Mouse (Mus musculus) hindbrain, embryonic 16.5 days (tissue): ENCODE results near the gene Iqgap1. TPM values are rescaled to one million over a fixed set of nuclear protein-coding genes. Genes with fewer than 3 reads are reported as not detected.

Experiments
- ATAC-seq: fragments of 200-750 bp; cut with Nextera tagmentation; 2 replicates; pipeline ENCODE4 v1.8.0; 2017; ENCODE audit warnings: moderate TSS enrichment, moderate library complexity
- H3K27ac ChIP-seq: fragments of 300-500 bp; sonication (generic); 2 replicates; pipeline ENCODE4 v1.5.1; 2014; ENCODE audit warnings: low read depth, mild to moderate bottlenecking, control low read depth, low read length, moderate library complexity
- H3K27me3 ChIP-seq: fragments of 300-500 bp; sonication (generic); replicated peaks from 2 replicates; pipeline ENCODE4 v1.6.1; 2014; ENCODE audit warnings: low read length; ENCODE audit not compliant: control insufficient read depth, insufficient read depth
- H3K36me3 ChIP-seq: fragments of 300-500 bp; sonication (generic); 2 replicates; pipeline ENCODE4 v1.6.1; 2014; ENCODE audit warnings: mild to moderate bottlenecking, low read length, moderate library complexity, mixed read lengths; ENCODE audit not compliant: control insufficient read depth, insufficient read depth
- H3K4me1 ChIP-seq: fragments of 300-500 bp; sonication (generic); 2 replicates; pipeline ENCODE4 v1.6.1; 2014; ENCODE audit warnings: low read depth, low read length; ENCODE audit not compliant: control insufficient read depth, insufficient read depth
- H3K4me2 ChIP-seq: fragments of 300-500 bp; sonication (generic); 2 replicates; pipeline ENCODE4 v1.6.1; 2014; ENCODE audit warnings: mild to moderate bottlenecking, low read length, control low read depth, moderate library complexity
- H3K4me3 ChIP-seq: fragments of 300-500 bp; sonication (generic); 2 replicates; pipeline ENCODE4 v1.5.1; 2014; ENCODE audit warnings: mild to moderate bottlenecking, low read length, control low read depth, moderate library complexity
- H3K9ac ChIP-seq: fragments of 300-500 bp; sonication (generic); 2 replicates; pipeline ENCODE4 v1.6.1; 2014; ENCODE audit warnings: low read depth, mild to moderate bottlenecking, control low read depth, low read length, moderate library complexity
- H3K9me3 ChIP-seq: fragments of 300-500 bp; sonication (generic); 2 replicates; pipeline ENCODE4 v1.6.1; 2014; ENCODE audit warnings: mild to moderate bottlenecking, low read length, moderate library complexity; ENCODE audit not compliant: control insufficient read depth
- WGBS: fragments of 180-500 bp; shearing (Covaris S2); extraction: QIAGEN DNeasy Blood & Tissue Kit; methylation state at CpG from one replicate; pipeline ENCODE4 v1.1.7; 2014; 5-methylcytosine and 5-hydroxymethylcytosine counted together
- polyA plus RNA-seq: library from polyadenylated mRNA; unstranded; fragments of >200 nt; fragmentation: Nextera tagmentation; extraction: Ambion mirVana; gene quantifications from 2 replicates; pipeline ENCODE4 v1.2.1, GENCODE M21; 2015

Iqgap1 gene
- polyA plus RNA-seq, 1 experiment from 2014 or later = 19.2 TPM

DNA sequence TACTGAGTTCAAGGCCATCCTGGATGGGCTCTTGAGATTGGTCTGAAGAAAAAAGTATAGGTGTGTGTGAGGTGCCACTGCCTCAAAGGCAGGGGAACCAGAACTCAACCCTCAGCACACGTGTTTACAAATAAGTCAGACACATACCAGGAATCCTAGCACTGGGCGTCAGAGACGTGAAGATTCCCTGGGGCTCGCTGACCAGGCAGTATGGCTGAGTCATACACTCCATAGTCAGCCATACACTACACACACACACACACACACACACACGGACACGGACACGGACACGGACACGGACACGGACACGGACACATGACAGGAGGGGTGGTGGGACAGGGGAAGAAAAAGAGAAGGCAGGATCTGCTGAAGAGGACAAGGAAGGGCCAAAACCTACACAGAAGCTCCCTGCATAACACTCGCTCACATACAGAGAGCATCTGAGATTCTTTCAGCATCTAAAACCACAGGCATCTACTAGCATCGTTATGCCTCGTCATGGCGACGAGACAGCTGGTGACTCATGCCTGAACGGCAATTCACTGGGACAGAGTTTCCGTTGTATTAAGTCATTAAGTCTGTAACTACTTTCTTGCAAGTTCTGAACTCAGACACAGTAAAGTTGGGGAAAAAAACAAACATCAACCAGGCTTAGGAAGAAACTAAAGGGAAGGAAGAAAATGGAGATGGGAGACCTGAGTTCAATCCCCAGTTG, 2.5 kb upstream of the Iqgap1 start:
- Histone ChIP-seq H3K27me3 (no peaks in the 10 kb centered on the region), H3K4me3 (no peak overlapping the region), H3K36me3 (no peaks in the 10 kb centered on the region), H3K4me1 (peaks cover 2% of the 10 kb centered on the region; the same call in 1 of the 2 replicates), H3K27ac (no peak overlapping the region), H3K4me2 (no peak overlapping the region), H3K9ac (no peak overlapping the region), H3K9me3 (no peaks in the 10 kb centered on the region)
- WGBS = 69% methylated on average over 18 of the region's 18 CpGs
- ATAC-seq = no peak

DNA sequence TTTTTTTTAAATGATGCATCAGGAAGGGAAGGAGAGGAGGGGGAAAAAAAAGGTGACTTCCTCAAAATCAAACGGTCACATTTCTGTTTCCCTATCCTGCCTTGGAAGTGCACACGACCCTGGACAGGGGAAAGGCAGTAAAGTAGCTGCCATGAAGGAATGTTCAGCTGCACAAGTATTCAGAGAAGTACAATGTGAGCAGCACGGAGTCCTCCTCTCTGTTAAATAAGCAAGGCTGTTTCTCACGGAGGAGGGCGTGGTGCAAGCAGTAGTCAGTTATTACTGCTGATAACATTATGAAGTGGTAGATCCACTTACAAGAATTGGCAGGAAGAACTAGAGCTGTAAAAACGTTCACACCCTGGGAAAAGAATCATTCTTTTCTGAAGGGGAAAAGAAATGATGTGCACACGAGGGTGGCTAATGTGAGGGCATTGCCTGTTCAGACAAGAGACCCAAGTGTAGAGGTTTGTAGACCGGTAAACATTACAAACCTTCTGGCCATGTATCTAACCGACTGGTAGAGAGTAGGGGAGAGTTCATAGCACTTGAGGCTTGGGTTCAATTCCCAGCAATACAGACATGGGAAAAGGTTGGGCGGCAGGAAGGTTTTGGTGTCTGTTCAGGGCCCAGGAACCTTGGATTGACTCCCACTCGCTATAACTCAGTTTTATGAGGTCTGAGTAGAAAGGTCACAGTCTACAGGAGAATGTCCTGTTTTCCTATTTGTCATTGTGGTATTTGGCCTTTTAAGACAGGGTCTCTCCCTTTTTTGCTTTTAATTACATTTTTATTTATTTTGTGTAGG, 1.7 kb downstream of the Iqgap1 start:
- no peaks in the 10 kb centered on the region for H3K4me1 ChIP-seq
- no peak overlapping the region for H3K9ac ChIP-seq
- H3K27ac ChIP-seq = no peak overlapping the region
- no peaks in the 10 kb centered on the region for H3K36me3 ChIP-seq
- no peak overlapping the region for H3K4me2 ChIP-seq
- no peaks in the 10 kb centered on the region for H3K9me3 ChIP-seq
- H3K4me3 ChIP-seq = no peak overlapping the region
- 77% methylated on average over 11 of the region's 11 CpGs for WGBS
- no peaks in the 10 kb centered on the region for H3K27me3 ChIP-seq
- no peak for ATAC-seq

DNA sequence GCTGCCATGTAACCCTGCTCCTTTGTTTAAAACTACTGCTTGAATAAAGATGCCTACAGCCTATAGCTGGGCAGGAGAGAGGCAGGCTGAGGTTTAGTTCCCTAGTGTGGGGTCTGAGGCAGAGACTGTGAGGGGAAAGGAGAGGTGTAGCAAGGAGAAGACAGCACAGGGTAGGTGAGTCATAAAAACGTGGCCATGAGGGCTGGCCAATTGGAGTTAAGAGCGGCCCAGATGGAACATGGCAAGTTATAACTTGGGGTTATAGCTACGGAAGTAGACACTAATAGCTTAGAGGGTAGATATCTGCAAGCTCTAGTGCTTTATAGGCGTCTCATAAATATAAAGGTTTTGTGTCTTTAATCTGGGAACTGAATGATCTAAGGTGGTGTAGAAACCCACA, 2.5 kb downstream of the Iqgap1 start:
- no peak overlapping the region for H3K4me3 ChIP-seq
- no peak overlapping the region for H3K4me2 ChIP-seq
- H3K36me3 ChIP-seq = no peaks in the 10 kb centered on the region
- ATAC-seq = no peak
- no peaks in the 10 kb centered on the region for H3K27me3 ChIP-seq
- H3K4me1 ChIP-seq = no peaks in the 10 kb centered on the region
- H3K9ac ChIP-seq = no peak overlapping the region
- no peaks in the 10 kb centered on the region for H3K9me3 ChIP-seq
- no peak overlapping the region for H3K27ac ChIP-seq
- 87% methylated on average over 4 of the region's 4 CpGs for WGBS

DNA sequence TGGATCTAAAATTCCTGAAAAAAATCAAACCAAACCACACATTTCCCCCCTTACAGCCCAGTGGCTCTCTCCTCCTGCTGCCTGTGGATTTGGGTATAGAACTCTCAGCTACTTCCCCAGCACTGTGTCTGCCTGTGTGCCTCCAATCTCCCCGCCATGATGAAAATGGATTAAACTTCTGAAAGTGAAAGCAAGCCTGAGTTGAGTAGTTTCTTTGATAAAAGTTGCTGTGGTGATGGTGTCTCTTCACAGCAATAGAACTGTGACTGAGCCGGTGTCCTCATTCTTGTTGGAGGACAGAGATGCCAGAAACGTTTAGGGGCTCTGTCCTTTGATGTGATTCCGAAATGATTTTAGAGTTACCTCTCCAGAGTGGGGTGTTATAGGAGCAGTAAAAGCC, 4.9 kb downstream of the Iqgap1 start:
- 85% methylated on average over 4 of the region's 4 CpGs for WGBS
- H3K4me3 ChIP-seq = no peak overlapping the region

DNA sequence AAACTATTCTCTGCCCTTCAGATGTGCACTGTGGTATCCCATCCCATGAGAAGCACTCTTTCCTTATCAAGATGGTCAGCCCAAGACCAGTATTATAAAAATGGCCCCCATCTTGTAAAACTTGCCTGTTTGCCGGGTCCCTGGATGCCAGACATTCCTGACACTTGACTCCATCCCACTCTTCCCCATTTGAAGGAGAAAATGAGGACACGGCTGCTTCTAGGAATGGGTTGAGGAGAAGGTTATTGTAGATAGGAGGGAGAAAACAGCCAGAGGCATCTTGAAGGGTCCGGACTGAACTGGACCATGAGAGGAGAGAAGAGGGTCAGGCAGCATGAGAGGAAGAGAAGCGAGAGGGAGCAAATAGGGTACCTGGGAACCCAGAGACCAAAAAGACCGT, 9.1 kb downstream of the Iqgap1 start:
- no peak overlapping the region for H3K4me2 ChIP-seq
- ATAC-seq = no peak
- H3K36me3 ChIP-seq = no peaks in the 10 kb centered on the region
- H3K9ac ChIP-seq = no peak overlapping the region
- H3K4me1 ChIP-seq = no peaks in the 10 kb centered on the region
- H3K27me3 ChIP-seq = no peaks in the 10 kb centered on the region
- WGBS = 86% methylated on average over 5 of the region's 5 CpGs
- H3K27ac ChIP-seq = no peak overlapping the region
- no peaks in the 10 kb centered on the region for H3K9me3 ChIP-seq
- no peak overlapping the region for H3K4me3 ChIP-seq

More for the DNA sequence above, 4.9 kb downstream of the Iqgap1 start:
- Histone ChIP-seq H3K27ac (no peak overlapping the region), H3K36me3 (no peaks in the 10 kb centered on the region), H3K4me1 (no peaks in the 10 kb centered on the region), H3K4me2 (no peak overlapping the region), H3K9ac (no peak overlapping the region), H3K9me3 (no peaks in the 10 kb centered on the region), H3K27me3 (no peaks in the 10 kb centered on the region)
- no peak for ATAC-seq

DNA sequence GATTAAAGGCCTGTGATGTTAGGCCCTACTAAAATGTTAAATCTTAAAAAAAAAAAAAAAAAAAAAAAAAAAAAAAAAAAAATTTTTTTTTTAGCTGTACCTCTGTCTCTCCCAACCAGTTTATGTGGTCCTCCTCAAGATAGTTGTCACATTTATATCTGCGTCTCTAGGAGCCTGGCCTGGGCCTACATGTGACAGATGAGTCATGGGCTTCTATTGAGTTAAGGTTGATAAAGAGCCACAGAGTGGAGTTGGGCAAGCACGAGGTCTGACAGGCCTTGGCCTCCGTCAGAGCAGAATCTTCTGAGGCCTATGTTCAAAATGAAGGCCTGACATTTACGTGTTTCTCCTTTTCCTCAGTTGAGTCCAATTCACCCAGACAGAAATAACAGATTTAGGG, 12.4 kb downstream of the Iqgap1 start:
- H3K4me3 ChIP-seq = no peak overlapping the region
- no peak overlapping the region for H3K27ac ChIP-seq
- H3K9ac ChIP-seq = no peak overlapping the region
- no peak overlapping the region for H3K4me2 ChIP-seq
- H3K36me3 ChIP-seq = no peaks in the 10 kb centered on the region
- ATAC-seq = no peak
- WGBS = 91% methylated on average over 4 of the region's 4 CpGs
- no peaks in the 10 kb centered on the region for H3K4me1 ChIP-seq
- no peaks in the 10 kb centered on the region for H3K27me3 ChIP-seq
- no peaks in the 10 kb centered on the region for H3K9me3 ChIP-seq

DNA sequence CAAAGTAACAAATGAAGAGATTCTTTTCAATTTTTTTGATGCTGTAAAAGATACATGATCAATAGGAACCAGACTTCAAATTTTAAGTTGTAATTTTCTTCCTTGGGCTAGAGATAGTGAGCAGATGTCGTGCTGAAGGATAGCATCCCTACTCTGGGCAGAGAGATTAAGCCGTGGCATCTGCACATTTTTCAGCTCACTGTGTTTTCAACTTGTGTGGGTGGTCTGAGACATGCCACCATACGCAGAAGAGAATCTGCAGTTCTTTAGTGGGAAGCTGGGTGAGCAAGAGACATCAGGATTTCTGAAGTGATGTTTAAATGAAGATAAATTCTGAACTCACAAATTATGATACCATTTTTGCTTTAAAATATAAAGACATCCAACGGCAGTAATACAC, 19.4 kb downstream of the Iqgap1 start:
- WGBS = 83% methylated on average over 4 of the region's 4 CpGs
- H3K4me3 ChIP-seq = no peak overlapping the region
- H3K27me3 ChIP-seq = no peaks in the 10 kb centered on the region
- no peak overlapping the region for H3K4me2 ChIP-seq
- H3K9me3 ChIP-seq = no peaks in the 10 kb centered on the region
- ATAC-seq = no peak
- H3K4me1 ChIP-seq = peaks cover 8% of the 10 kb centered on the region
- no peak overlapping the region for H3K27ac ChIP-seq
- H3K36me3 ChIP-seq = no peaks in the 10 kb centered on the region
- no peak overlapping the region for H3K9ac ChIP-seq

DNA sequence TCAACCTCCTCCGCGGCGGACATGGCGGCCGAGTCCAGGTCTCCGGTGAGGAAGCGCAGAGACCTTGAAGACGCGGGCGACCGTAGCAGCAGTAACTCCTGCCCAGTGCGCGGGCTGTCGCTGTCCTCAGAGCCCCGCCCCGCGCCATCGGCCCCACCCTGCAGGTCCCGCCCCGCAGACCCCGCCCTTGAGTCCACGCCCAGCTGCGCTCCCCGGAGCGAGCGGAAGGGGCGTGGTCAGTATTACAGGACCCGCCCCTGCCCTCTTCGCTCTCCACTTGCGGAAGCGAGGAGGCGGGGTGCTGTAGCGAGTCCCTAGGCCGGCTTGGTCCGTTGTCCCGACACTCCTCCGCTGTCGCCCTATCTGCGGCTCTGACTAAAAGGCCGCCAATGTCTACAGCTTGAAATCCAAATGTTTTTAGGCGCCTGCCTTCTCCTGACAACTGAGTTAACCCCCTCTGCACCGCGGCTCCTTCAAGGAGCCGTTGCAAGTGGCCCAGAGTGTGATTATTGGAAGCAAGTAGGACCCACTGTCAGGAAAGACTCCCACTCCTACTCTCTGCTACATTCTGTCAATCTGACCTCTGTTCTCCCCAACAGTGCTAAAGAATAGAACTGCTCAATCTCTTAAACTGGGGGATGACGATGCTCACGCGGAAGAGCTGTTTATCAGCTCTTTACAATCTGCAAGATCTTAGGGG, 22.5 kb downstream of the Iqgap1 start:
- under 1% methylated on average over 39 of the region's 47 CpGs for WGBS
- no peaks in the 10 kb centered on the region for H3K9me3 ChIP-seq
- peak overlapping the region; percentile 52 for H3K4me2 ChIP-seq
- H3K4me3 ChIP-seq = peak overlapping the region; percentile 74
- peaks cover 10% of the 10 kb centered on the region for H3K36me3 ChIP-seq
- peak; percentile 98 for ATAC-seq
- H3K27ac ChIP-seq = peak overlapping the region; percentile 80
- H3K27me3 ChIP-seq = no peaks in the 10 kb centered on the region
- H3K9ac ChIP-seq = peak overlapping the region; percentile 82
- H3K4me1 ChIP-seq = peaks cover 8% of the 10 kb centered on the region
